Mouse (Mus musculus): ENCODE data around the gene Cdkn2c. TPM values are rescaled to one million over a fixed set of nuclear protein-coding genes. Genes with fewer than 3 reads are reported as not detected.

The Cdkn2c gene
- polyA plus RNA-seq, 1 experiment from 2014 or later: 5.5 TPM

DNA sequence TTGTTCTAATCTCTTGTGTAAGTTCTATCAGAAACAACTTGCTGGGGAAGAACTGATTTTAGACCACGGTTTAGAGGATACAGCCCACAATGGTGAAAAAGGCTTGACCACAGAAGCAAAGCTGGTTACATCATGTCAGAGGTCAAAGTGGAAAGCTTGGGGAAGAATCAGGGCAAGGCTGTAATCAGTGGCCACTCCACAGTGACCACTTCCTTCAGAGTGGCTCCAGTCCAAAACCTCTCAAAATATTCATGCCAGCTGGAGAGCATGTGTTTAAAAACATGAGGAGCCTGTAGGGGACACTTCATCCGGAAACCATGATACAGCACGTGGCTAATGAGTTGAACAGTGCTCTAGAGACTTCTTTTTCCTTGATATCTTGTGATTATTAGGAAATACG, 54.4 kb downstream of the Cdkn2c start:
- DNase-seq (ENCODE audit: low spot score) (no peak), ATAC-seq (ENCODE audit: low FRiP score) (no peak)
- Histone ChIP-seq H3K9ac (ENCODE audit: low read depth, low read length) (no peak overlapping the region), H3K27ac (ENCODE audit: low read depth, low read length) (no peak overlapping the region), H3K4me3 (ENCODE audit: low read depth, low read length) (no peak overlapping the region), H3K9me3 (ENCODE audit: control insufficient read depth, low read length) (no peaks in the 10 kb centered on the region), H3K27me3 (ENCODE audit: control insufficient read depth, insufficient read depth, low read length) (no peaks in the 10 kb centered on the region), H3K4me2 (replicated peaks; ENCODE audit: low read depth, low read length) (no peak overlapping the region), H3K36me3 (ENCODE audit: control insufficient read depth, insufficient read depth, low read length) (no peaks in the 10 kb centered on the region), H3K4me1 (replicated peaks; ENCODE audit: control insufficient read depth, insufficient read depth, low read length) (no peaks in the 10 kb centered on the region)
- WGBS: 83% methylated on average over 4 of the region's 4 CpGs

Other genes starting within 250 kb of the Cdkn2c start
- gene Rnf11, start 182.5 kb downstream of the Cdkn2c start, polyA plus RNA-seq (2014; fragmentation: Nextera tagmentation; extraction: Ambion mirVana): 56.6 and 63.9 TPM in 2 replicates
- not detected in 2 replicates for gene 4930522H14Rik, start 135.9 kb downstream of the Cdkn2c start, polyA plus RNA-seq (2014; fragmentation: Nextera tagmentation; extraction: Ambion mirVana)
- 41.5 and 48.3 TPM in 2 replicates for gene Faf1, start 9.4 kb upstream of the Cdkn2c start, polyA plus RNA-seq (2014; fragmentation: Nextera tagmentation; extraction: Ambion mirVana)